Mouse (Mus musculus) left cerebral cortex, postnatal 10 days (tissue): ENCODE measurements around the gene Mtch1. TPM values are rescaled to one million over a fixed set of nuclear protein-coding genes. Genes with fewer than 3 reads are reported as not detected.
"Not testable (repeated sequence)": the region's sequence is repeated elsewhere in the genome, so short reads cannot be mapped to it uniquely, and the experiment has no call there.

Experiments
- DNase-seq, 2 experiments: peaks; one replicate each; pipeline ENCODE4 v3.0.0; 2021 to 2022; ENCODE audit warnings: low spot score in 2 of 2, mixed read lengths in 1 of 2; ENCODE audit errors: extremely low spot score in 1 of 2
- intact Hi-C: fragments of 180-260 bp; cut with DNase I; formaldehyde crosslinking; loops from one replicate; pipeline ENCODE4 v1.15.1; 2025
- total RNA-seq, 2 experiments: library from RNA; stranded (reverse); gene quantifications; 2 replicates each; pipeline ENCODE4 v1.2.3; 2021

Mtch1 gene
- 100 to 1,000 TPM; 493 to 499 TPM for total RNA-seq

DNA sequence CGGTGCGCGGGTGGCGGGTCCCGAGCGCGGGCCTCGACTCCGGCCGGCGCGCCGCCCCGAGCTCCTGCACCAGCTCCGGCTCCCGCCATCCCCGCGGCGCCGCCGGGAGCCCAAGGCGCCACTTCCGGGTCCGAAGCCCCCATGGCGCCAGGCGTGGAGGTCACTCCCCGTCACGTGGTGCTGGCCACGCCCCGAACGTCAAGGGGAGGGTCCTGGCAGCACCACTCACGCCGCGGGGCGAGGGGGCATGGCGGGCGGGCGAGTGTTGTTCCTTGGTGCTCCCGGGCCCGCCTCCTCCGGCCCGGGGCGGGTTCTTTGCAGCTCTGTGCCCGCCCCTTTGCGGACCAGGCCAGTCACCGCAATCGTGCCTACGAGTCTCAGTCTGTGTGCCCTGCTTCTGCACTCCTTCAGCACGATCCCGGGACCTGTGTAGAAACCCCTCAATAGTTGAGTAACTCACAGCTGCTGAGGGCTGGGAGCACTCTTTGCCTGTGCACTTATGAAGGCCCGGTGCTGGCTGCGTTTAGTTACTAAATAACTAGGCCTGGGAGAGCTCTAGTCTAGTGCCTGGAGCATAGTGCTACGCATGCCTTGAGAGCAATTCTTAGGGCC lies at the start of gene Mtch1:
Gene Mtch1, minus strand, starts transcription at position 290 of the 612 bp plus-strand sequence.
- peak; percentile 93 to 99 for DNase-seq
- intact Hi-C loops = loop anchor here (10.0 kb wide), 1 partner anchor 83 kb away; the partner anchor contains the start of genes BC004004 and Ppil1

DNA sequence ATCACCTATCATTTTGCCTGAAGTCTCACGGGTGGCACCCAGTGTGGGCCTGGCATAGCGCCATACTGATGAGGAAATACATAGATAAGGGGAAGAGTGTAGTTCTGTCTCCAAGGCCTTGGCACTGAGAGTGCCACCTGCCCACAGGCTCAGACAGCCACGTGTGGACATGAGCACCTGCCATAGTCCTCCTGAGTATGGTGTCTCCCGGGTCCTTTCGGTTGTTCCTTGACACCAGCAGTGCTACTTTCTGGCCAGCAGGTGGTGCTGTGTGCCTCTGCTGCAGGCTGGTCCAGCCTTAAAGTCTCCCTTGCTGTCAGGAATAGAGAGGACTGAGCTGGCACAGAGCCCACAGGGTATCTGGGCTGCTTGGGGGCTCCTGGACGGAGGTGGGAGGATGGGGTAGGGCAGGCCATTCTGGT lies 49.1 kb upstream of the Mtch1 start:
- DNase-seq = peak; percentile 80 to 81
- intact Hi-C loops = loop anchor here (2.0 kb wide), 2 partner anchors 96 to 118 kb away; no protein-coding TSS in a partner anchor

DNA sequence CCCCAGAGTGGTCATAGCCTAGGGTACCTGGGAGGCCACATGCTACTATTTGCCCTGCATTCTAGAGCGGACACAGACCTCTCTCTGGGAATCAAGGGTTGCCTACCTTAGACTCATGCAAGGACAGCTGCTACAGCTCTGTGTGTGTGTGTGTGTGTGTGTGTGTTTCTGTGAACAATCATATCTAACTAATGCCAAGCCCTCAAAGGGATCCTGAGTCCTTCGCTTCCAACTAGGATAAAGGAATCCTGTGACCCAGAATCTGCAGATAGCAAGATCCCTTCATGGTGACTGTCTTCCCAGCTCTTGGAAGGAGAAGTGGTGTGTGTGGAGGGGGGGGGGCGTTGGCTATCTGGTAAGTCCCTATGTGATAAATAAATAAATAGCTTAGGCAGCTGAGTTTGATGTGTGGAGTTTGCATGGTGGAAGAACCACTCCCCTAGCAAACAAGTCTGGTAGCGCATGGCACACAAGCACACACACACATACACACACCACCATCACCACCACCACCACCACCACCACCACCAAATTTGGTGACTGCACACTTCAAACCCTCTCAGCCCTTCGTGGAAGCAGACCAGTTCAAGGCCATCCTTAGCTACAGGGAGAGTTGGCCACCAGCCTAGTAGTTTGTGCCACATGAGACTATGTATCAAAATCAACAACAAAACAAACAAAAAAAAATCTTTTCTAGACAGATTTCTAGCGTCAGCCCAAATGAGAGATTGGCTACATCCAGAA lies 48.5 kb upstream of the Mtch1 start:
- DNase-seq = no peak
- intact Hi-C loops = loop anchor here (2.0 kb wide), 2 partner anchors 97 to 119 kb away; no protein-coding TSS in a partner anchor

DNA sequence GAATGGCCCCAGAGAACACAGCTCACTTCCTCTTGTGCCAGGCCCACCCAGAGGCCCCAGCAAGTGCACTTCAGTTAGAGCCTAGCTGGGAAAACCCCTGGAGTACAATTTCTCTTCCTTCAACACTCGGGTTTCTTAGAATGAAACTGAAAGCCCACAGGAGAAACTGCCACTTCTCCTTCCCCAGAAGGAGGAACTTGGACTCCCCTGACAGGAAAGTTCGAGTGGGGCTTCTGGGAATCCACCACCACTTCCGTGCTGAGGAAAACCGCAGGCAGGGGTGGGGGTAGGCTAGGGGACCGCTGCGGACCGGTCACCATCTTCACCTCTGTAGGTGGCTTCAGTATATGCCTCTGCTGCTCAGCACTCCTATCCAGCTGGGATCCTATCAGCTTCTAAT lies 47.6 kb upstream of the Mtch1 start:
- intact Hi-C loops = no loop called here
- DNase-seq = peak in 1 of 2 experiments; percentile 44

DNA sequence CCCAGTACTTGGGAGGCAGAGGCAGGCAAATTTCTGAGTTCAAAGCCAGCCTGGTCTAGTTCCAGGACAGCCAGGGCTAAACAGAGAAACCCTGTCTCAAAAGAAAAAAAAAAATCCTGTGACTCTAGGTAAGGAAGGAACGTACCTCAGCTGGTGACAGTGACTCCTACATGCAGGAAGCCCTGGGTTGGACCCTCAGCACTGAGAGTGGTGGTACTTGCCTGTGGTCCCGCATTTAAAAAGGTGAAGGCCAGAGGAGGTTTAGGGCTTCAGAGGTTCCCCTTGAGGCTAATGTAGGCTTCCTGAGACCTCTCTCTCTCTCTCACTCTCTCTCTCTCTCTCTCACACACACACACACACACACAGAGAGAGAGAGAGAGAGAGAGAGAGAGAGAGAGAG lies 47.0 kb upstream of the Mtch1 start:
- DNase-seq, intact Hi-C loops: not testable (repeated sequence)

DNA sequence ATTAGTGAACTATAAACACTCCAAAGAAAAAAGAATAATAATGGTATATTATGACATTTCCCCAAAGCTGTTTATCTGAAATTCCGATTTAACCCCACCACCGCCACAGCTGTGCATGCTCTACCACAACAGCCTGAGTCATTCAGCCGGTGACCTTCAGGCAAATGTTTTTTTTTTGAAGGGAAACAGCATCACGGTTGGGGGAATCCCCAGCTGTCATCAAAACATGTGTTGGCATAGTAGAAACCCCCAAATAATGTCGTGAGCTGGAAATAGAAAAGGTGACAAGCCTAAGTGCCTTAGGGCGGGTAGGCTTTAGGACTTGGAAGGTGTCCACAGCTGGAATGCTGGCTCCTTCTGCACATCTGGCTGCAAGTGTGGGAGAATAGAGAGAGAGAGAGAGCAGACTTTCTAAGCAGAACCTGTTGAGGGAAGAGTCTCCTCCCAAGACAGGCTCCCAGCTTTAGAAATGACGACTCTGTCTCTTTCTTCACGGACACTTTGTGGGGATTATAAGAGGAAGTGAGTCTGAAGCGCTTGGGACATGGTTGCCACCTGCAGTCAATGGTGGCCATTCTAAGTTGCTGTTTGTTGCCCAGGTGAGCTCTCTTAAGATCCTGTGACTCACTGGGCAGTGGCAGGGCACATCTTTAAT lies 46.5 kb upstream of the Mtch1 start:
- no peak for DNase-seq
- intact Hi-C loops = no loop called here

DNA sequence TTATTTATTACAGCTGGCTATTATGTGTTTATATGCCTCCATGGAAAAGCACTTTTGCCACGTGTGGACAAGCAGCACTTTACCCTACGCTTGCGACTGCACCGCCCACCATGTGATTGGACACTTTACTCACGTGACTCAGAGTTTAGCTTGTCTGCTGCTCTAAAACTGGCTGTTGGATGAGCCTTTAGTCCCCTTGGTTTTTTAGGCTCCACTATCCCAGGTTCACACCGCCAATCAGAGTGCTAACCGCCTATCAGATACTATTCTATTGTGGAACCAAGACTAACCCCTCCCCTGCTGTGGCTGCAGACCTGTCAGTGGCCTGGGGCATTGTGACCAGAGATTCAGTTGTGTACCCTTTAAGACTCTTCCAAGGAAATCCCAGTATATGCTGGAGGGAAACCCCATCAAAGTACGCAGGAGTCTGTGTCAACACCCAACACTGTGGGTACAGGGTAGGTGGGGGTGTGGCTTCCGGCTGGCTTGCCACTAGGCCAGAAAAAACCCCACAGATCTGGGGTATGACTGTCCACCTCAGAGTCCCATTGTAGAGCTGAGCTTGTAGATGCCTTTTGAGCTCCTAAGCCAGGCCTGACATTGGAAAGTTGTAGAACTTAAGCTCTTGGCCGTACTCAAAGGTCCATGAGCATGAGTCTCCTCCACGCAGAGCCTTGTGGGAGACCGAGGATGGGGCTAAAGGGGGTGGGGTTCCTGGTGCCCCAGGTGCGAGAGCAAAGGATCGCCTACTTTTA lies 45.8 kb upstream of the Mtch1 start:
- intact Hi-C loops = no loop called here
- DNase-seq = no peak

DNA sequence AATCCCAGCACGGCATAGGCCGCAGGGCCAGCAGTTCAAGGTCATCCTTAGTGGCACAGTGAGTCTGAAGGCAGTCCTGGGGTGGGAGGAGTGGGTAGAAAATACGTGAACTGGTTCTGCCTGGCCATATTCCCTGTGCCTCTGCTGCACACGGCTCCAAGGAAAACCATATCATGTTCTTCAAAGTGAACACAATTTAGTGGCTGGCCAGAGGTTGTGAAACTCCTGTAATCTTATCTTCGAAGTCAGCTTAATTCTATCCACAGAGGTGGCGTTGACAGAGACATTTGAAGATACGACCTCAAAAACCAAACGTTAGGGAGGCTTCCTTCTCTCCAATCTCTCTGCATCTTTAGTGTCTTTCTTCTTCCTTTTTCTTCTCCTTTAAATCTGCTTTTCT lies 43.5 kb upstream of the Mtch1 start:
- intact Hi-C loops = no loop called here
- no peak for DNase-seq

DNA sequence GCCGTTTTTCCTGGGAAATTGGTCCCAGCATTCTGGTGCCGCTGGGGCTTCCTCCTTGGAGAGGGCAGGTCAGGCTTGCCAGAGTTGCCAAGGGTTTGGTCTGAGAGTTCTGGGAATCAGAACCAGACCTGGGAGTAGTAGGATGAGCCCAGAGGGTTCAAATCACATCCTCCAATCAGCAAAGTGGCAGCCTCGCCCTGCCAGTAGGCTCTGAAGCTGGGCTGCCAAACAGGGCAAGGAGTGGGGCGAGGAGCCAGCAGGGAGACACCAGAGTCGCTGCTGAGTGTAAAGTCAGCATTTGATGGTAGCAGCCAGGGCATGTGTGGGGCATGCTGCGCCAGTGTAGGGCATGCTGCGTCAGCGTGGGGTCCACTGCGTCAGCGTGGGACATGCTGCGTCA lies 41.2 kb upstream of the Mtch1 start:
- no peak for DNase-seq
- intact Hi-C loops = no loop called here

DNA sequence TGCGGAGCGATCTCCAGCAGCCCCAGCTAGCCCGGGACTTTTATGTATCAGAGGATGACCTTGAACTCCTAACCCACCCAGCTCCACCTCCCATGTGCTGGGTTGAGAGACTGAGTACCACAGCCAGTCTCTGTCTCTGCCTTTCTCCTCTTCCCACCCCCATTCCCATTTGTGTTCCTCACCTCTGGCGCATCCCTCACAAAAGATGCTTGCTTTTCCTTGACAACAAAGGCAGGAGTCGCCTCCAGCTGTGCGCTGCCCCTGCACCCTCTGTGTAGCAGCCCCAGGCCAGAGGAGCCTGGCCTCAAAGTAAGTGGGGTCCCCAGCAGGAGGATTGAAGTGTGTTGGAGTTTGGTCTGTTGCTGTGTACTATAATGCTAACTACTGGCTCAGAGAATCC lies 38.0 kb upstream of the Mtch1 start:
- no peak for DNase-seq
- intact Hi-C loops = no loop called here

DNA sequence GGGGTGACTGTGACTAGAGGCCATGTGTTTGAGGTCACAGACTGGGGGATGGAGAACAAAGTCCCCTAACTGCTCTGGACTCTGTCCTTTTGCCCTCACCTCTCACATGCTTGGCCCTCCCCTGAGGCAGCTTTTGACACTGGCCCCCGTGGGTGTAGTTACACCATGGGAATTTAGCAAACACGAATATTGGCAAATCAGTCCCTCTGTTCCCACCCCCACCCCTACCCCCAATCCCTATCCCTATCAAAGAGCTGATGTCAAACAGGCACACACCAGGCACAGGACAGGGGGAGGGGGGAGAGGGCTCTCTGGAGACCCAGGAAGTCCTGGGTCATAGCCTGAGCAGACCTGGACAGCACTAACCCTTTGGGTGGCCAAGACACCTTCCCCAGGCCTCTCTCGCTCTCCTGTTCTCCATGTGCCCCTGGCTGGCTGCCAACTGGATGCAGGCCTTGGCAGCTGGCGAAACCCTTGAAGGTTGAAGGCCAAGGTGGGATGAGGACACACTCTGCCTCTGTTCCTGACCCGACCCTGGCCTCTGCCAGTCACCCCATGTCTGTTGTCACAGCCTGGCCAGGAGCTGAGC lies 37.2 kb upstream of the Mtch1 start:
- intact Hi-C loops = no loop called here
- peak in 1 of 2 experiments; percentile 56 for DNase-seq

DNA sequence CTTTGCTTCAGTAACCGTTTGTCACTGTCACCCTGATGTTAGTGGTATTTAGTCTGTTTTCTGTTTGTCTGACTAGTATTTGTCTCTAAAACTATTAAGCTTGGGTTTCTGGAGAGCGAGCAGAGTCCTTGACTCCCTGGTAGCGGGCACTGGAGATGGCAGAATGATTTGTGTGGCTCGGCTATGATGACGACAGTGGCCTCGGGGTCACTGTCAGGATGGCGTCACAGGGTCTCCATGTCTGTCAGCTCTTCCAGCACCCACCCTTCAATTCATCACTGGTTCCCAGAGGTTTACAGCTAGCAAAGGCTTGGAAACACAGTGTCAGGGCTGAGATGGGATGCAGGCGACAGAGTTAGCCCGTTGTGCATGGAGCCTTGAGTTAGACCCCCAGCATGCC lies 36.2 kb upstream of the Mtch1 start:
- intact Hi-C loops = no loop called here
- no peak for DNase-seq

DNA sequence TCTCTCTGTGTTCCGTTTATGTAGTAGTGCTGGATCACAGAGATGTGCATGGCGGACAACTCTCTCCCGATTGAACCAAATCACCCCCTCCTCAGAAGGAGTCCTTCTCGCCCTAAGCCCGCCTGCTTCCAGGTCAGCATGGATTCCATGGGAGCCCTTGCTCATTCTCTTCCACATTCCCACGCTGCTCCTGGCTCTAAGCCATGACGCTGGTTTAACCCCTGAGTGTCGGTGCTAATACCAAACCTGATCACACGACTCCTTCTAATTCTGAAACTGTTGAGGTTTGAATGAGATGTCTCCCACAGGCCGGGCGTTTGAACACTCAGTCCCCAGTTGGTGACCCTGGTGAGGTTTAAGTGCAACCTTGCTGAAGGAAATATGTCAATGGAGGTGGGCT lies 34.7 kb upstream of the Mtch1 start:
- intact Hi-C loops = no loop called here
- DNase-seq = peak in 1 of 2 experiments; percentile 46

DNA sequence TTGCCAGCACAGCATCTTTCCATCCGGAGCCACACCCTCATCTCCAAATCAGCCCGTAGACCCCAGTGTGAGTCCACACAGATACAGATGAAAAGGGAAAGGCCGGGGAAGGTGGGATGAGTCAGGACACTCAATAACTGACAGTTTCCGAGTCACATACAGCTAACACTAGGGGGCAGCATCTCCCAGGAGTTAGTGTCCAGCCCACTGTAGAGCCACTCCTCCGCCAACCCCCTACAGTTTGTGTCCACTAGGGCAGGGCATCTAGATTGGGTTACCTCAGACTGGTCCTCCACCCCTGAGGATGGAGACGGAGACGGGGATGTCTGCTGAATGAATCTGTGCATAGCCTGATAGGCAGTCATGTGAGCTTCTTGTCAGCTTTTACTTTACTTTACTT lies 33.7 kb upstream of the Mtch1 start:
- intact Hi-C loops = no loop called here
- DNase-seq = peak in 1 of 2 experiments; percentile 76

DNA sequence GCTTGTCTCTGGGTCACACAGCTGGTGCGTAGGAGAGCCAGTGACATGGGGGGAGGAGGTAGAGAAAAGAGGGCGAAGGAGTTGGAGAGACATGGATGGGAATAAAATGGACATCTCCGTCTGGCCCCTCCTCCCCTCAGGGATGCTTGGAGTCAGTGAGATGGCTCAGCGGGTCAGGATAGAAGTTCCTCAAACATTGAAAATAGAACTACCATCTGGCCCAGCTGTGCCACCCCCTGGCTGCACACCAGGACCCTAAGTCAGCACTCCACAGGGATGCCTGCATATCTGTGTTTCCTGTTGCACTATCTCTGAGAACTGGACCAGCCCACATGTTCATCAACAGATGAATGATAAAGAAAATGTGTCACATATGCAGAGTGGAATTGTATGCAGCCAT lies 32.5 kb upstream of the Mtch1 start:
- intact Hi-C loops = no loop called here

DNA sequence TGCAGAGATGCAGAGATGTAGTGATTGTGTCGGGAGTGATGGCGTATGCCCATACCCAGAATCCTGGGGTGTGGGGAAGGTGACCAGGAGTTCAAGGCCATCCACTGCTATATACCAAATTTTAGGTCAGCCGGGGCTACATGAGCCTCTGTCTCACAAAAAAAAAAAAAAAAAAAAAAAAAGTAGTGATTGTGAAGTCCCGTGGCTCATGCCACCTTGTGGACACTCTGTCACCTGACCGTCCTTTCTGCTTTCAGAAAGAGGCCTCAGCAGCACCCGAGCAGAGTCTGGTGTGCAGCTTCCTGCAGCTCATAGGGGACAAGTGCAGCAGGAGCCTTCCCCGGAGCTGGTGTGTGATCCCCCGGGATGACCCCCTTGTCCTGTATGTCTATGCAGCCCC lies 30.3 kb upstream of the Mtch1 start:
- DNase-seq = no peak
- intact Hi-C loops = loop anchor here (10.0 kb wide), 1 partner anchor 203 kb away; no protein-coding TSS in a partner anchor

More for the DNA sequence above, 32.5 kb upstream of the Mtch1 start:
- no peak for DNase-seq

DNA sequence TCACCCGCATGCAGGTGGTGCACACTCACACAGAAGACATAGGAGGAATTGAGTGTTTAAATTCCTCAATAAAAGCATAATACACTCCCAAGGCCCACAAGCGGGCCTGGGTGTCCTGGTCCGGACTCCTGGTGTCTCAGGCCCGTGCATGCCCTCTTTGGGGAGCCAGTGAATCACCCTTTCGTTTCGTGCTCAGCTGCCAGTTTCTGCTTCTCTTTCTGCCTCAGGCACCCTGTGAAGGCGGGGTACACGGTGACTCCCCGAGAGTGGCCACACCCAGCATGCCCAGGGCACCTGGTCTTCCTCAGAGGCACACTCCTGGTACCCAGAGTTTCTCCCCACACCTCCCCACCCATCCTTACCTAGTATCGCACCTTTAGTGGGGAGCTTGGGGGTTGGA lies 28.1 kb upstream of the Mtch1 start:
- no peak for DNase-seq
- intact Hi-C loops = loop anchor here (10.0 kb wide), 1 partner anchor 201 kb away; no protein-coding TSS in a partner anchor

DNA sequence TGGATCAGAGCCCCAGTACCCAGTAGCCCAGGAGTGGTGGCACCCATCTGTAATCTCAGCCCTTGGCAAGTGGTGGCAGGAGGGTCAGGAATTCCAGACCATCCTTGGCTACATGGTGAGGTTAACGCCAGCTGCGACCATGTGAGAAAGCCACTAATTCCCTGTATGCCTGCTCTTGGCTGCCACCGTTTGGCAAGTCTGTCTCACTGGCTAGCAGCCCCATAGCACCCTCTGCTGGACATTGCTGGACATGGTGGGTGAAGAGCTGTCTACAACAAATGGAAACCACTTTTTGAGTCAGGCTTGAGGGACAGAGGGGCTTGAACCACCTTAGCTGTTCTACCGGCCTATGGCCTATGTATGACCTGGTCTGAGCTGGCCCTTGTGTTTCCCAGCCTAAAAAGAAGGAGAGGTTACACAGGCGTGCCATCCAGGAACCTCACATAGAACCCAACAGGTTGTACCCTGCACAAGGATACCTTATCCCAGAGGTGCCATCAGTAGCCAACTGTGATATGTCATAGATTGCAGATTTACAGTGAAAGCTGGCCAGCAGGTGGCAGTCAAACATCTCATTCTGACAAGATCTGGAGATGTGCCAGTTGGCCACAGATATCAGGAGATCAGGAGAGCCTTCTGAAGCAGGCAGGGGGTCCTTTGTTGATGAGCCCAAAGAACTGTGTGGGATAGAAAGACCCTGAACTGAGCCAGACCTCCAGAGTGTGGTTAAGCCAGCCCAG lies 23.4 kb upstream of the Mtch1 start:
- intact Hi-C loops = loop anchor here (1.0 to 10.0 kb wide), 2 partner anchors 103 to 196 kb away; partner anchors contain the start of gene BC004004
- peak; percentile 89 to 92 for DNase-seq
